Mouse (Mus musculus): ENCODE results near the gene Tpbgl. TPM values are rescaled to one million over a fixed set of nuclear protein-coding genes. Genes with fewer than 3 reads are reported as not detected.

The Tpbgl gene
- total RNA-seq, 2 experiments from 2014 or later: 3.1 to 3.5 TPM

GRCm38 (mm10) chr7:99590064-99590463 is 36.8 kb downstream of the Tpbgl start:
- intact Hi-C loops (cut with DNase I): loop anchor here (1.0 to 2.0 kb wide), 2 partner anchors 33 to 90 kb away; no protein-coding TSS in a partner anchor
- peak; percentile 68 to 83 for DNase-seq

DNA sequence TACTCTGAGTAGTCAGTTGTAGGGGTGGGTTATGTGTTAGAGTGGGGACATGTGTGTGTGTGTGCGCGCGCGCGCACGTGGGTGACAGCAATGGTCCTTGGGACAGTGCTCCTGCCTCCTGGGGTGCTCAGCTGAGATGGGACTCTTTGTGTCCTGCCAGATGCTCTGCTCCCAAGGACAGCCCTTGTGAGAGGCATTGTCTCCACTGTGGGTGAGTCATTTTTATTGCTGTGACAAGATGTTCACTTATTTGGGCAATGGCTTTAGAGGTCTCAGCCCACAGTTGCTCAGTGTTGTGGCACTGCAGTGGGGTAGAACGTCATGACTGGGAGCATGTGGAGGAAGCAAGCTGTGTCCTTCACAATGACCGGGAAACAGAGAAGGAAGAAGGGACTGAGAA is 40.9 kb downstream of the Tpbgl start:
- DNase-seq: no peak
- intact Hi-C loops (cut with DNase I): no loop called here

DNA sequence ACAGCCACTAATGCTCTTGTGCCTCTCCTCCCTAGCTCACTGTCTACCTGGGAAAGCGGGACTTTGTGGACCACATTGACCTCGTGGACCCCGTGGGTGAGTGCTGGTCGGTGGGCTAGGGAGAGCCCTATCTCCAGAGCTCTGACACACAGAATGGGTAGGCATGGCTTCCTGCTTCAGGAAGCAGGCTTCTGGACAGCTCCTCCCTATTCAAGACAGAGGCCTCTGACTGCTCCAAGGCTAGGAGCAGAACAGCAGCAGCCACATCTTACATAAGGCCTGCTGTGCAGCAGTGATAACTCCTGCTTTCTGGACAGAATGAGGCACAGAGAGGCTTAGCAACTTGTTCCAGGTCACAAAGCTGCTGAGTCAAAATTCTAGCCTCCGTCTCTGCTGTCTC is 43.3 kb downstream of the Tpbgl start:
- intact Hi-C loops (cut with DNase I): no loop called here
- no peak for DNase-seq

DNA sequence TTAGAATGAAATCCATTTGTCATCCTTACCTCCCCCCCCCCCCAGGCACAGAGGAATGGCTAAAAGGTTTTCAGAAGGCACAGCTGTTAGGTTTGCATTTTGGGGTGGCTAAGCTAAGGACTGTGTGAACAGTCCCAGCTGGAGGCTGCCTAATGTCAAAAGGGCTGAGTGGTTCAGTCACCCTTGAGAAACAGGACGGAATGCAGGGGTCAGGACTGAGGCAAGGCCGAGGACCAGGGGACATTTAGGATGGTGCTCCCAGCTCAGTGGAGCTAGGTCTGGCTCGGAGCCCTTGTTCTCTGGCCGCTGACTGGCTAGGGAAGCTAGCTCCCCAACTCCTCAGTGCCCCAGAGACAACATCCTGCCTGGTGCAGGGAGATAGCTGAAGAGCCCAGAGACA is 44.0 kb downstream of the Tpbgl start:
- DNase-seq: no peak
- intact Hi-C loops (cut with DNase I): no loop called here

DNA sequence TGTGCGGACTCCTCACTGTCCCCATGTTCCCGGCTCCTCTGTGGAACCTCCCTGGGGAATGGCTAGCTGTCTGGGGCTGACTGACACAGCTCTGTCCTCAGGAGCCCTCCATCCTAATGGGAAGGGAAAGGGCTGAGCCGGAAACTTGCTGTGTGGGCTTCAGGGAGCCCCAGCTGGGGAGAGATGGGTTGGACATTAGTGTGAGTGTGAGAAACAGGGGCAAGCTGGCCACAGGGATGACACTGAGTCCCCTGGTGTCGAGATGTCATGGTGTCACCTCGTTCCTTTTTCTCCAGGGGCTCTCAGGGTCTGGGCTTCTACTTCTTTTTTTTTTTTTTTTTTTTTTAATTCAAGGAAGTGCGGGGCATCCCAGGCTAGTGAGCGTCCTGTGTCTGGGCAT is 44.6 kb downstream of the Tpbgl start:
- intact Hi-C loops (cut with DNase I): no loop called here
- no peak for DNase-seq

GRCm38 (mm10) chr7:99580247-99580646 is 46.7 kb downstream of the Tpbgl start:
- DNase-seq: no peak
- intact Hi-C loops (cut with DNase I): no loop called here

DNA sequence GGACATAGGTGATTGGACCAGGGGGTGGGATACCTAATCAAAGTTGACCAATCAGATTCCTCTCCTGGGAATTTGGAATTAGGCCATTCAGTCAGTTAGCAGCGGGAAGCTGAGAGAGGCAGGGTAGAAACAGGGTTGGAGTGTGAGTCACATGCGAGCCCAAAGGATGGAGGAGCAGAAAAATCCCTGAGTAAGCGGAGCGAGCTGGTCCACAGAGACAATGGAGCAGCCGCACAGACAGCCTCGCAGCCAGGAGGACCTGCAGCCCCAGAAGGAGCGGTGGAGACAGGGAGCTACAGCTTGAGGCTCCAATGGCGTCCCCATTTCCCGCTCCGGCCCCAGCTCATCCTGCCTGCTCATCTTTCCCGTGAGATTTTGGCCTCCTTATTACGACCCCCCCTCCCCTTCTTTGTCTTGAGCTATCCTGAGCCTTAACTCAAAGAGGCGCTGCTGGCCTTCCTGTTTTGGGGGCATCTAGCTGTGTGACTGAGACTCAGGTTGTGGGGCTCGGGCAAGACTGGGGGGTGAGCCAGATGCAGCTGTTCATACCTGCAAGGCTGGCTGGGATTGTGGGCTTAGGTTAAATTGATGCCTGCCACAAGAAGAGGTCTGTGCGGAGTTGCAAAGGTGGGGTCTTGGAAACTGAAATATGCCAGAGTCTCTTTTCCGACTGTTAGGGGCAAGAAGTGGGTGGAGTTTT is 47.3 kb downstream of the Tpbgl start:
- intact Hi-C loops (cut with DNase I): no loop called here
- no peak for DNase-seq

GRCm38 (mm10) chr7:99578246-99578645 is 48.7 kb downstream of the Tpbgl start:
- intact Hi-C loops (cut with DNase I): no loop called here

More at GRCm38 (mm10) chr7:99578246-99578645, 48.7 kb downstream of the Tpbgl start:
- DNase-seq: no peak

Other genes with a start within 250 kb of the Tpbgl start
- 10 to 100 TPM; 40.9 to 43.1 TPM for gene Gdpd5, start 245.7 kb downstream of the Tpbgl start, total RNA-seq (2021)
- under 1 TPM; 0.35 to 0.62 TPM for gene Klhl35, start 161.1 kb downstream of the Tpbgl start, total RNA-seq (2021)
- 100 to 1,000 TPM; 380 to 408 TPM for gene Rps3, start 143.4 kb downstream of the Tpbgl start, total RNA-seq (2021)
- 10 to 100 TPM; 25.0 to 33.3 TPM for gene Arrb1, start 91.6 kb downstream of the Tpbgl start, total RNA-seq (2021)
- gene Slco2b1, start 84.2 kb upstream of the Tpbgl start, total RNA-seq (2021): 1 to 10 TPM; 8.0 to 8.7 TPM
- under 1 TPM in 1 of 2 experiments, not detected in 1; 0.31 TPM for gene Olfr520, start 103.2 kb upstream of the Tpbgl start, total RNA-seq (2021)
- gene Olfr521, start 136.4 kb upstream of the Tpbgl start, total RNA-seq (2021): not detected
- 1 to 10 TPM; 4.0 to 4.3 TPM for gene Neu3, start 201.3 kb upstream of the Tpbgl start, total RNA-seq (2021)
- gene Xrra1, start 232.0 kb upstream of the Tpbgl start, total RNA-seq (2021): under 1 TPM in 1 of 2 experiments, not detected in 1; 0.10 TPM
- 10 to 100 TPM; 49.7 to 66.5 TPM for gene Spcs2, start 236.4 kb upstream of the Tpbgl start, total RNA-seq (2021)